Mouse (Mus musculus) inflammation-experienced regulatory T-cells, adult 6 months (primary cell): ENCODE data around the gene Hsd17b13. TPM values are rescaled to one million over a fixed set of nuclear protein-coding genes. Genes with fewer than 3 reads are reported as not detected.
A peak's percentile ranks its signal among the peaks of the same experiment; 100 is the strongest.
"Not testable (repeated sequence)": the region's sequence is repeated elsewhere in the genome, so short reads cannot be mapped to it uniquely, and the experiment has no call there.

Experiments
- ATAC-seq: one replicate; pipeline ENCODE4 v1.8.0; 2017
- polyA plus RNA-seq, 3 experiments: library from polyadenylated mRNA; unstranded; fragments of 100-300 nt; shearing (Covaris generic); gene quantifications; one replicate each; pipeline ENCODE4 v1.2.1; 2017

The Hsd17b13 gene
- polyA plus RNA-seq, 3 experiments from 2014 or later: not detected

DNA sequence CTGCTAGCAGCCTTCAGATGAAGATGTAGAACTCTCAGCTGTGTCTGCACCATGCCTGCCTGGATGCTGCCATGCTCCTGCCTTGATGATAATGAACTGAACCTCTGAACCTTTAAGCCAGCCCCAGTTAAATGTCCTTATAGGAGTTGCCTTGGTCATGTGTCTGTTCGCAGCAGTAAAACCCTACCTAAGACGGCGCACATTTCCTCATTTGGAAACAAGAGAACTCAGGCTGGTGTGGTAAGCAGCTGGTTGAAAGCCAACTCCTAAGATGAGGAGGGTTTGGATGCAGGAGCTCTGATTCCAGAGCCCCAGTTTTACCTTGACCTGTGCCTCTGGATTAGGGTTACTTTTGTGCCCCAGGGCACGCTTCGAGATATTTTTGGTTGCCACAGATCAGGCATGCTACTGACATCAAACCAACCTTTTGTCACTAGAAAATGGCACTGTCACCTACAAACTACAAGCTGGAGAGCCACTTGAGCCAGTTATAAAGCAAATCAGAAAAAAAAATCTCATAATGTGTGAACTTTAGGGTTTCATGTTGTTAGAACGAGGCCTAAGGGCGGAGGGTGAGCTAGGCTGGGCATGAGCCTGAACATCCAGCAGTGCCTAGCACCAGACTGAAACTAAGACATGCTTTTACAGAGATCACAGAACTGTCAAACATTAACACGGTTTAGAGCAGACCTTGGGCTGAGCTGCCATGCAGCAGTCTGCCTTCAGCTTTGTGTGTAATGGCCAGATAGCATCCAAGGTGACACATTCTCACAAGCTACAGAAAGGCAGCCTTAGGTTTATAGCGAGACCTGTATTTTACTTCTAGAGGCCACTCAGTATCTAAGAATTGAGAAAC is 3.7 kb upstream of the Hsd17b13 start:
- no peak for ATAC-seq

DNA sequence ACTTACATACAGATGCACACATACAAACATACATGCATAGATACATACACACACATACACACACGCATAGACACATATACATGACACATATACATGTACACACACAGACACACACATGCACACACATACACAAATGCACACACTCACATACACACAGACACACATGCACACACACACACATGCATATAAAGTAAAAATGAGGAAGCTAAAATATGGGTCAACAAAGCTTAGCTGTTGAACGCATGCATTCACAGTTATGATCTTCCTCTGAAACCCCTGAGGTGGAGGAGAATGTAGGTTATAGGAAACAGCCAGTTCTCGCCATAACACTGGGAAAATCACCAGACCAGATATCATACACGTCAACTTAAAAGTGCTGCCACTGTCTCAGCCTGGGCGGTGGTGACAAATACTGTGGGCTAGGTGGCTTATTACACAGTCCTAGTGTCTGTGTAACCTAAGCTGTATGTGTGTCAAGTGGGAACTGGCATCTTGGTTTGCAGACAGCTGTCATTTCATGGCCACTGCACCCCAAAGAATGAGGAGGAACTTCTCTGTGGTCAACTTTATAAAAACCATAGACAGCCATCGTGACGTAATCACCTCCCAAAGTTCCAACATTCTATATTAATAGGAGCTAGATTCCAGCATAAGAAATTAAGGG is 829 bp upstream of the Hsd17b13 start:
- no peak for ATAC-seq

DNA sequence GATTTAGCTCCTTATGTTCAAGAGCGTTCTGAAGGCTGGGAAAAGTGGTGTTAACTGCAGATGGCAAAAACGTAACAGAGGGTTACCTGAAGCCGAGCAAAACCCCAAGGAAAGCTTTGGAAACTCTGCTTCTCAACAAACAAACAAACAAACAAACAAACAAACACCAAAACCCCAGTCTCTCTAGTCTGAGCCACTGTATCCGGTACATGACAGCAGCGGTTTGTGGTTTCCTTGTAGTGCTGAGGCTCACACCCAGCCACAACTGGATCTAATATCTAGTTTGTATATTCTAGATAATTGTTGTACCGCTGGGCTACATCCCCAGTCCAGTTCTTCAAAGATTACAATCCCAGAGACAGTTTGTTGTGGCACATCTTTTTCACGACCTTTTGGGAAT is 1.5 kb downstream of the Hsd17b13 start:
- ATAC-seq: no peak

DNA sequence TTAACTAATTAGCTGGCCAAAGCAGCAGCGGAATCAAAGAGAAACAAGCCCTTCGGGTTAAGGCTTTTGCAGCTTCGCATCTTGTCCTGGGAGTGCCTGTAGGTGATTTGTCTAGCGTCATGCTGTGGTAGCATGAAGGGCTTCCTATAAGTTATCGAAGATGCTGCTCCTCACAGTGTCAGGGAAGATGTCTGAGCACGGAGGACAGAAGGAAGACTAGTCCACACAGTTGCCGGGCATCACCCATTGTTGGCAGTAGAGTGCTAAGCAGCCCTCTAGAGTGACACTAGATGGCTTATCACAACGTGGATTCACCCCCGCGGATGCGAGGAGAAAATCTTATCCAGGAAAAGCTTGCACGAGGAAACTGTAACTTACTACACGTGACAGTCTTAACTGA is 4.4 kb downstream of the Hsd17b13 start:
- no peak for ATAC-seq

DNA sequence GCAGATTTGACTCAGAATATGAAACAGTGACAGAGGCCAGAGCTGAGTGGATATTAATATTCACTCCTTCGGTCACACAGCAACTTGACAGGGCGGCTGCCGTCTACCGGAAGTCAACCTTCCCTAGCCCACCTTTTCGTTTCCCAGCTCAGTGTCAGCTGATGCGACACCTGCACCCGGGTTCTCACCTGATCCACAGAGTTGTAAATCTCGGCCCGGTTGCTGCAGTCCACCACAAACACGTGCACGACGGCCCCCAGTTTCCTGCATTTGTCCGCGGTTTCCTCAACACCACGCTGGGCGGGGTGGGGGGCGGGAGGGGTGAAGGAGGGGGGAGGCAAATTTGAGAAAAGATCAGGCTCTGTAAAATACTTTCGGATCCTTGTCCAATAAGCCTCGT is 4.8 kb downstream of the Hsd17b13 start:
- peak; percentile 48 for ATAC-seq

DNA sequence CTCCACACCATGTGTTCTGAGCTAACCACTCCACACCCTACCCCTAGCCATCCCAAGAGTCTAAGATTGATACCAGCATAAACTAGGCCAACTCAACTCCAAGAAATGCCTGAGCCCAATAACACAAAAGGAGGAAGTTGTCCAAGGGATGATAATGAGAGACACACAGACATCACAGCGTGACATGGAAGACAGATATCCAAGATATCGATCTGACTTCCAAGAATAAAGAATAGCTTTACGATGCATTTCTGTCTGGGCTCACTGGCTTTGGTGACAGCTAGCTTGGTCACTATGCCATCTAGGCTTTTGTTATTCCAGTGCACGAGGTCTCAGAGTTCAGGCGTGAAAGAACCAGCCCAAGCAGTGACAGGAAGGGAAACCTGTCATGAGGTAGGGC is 6.2 kb downstream of the Hsd17b13 start:
- ATAC-seq: no peak

DNA sequence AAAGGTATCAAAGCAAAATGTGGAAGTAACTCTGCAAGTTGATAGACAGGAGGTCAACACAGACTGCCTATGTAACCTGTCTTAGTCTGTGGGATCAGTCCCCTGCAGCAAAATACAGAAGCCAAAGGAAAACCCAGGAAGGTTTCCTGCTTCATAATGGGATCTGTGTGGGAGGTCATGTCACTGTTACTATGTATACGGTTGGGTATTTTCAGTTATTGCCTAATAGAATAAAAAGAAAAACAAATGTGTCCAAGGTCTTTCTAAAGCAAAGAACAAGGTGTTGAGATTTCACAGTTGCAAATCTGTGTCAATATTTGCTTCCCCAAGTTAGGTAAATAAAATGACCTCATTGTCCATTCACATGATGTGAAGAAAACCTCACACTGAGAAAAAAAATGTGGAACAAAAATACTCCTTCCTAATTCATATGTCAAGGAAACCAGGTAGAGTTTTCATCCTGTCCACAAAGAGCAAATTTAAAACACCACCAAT is 14.2 kb downstream of the Hsd17b13 start:
- no peak for ATAC-seq

DNA sequence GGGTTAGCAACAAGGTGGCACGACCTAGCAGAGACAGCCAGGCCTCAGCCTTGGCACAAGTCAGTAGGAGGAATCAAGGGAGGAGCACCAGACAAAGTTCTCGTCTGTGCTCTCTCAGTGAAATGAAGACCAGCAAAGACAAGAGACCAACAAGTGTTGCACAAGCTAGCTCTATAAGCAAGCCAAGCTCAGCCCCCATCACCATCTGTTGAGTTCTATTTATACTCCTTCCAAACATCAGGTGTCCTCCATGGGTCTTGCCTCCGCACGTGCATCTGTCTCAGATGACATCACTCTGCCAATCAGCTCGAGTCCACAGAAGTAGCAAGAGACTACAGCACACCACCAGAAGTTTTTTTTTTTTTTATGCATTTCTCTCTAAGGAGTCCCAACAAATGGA is 22.6 kb downstream of the Hsd17b13 start:
- no peak for ATAC-seq

DNA sequence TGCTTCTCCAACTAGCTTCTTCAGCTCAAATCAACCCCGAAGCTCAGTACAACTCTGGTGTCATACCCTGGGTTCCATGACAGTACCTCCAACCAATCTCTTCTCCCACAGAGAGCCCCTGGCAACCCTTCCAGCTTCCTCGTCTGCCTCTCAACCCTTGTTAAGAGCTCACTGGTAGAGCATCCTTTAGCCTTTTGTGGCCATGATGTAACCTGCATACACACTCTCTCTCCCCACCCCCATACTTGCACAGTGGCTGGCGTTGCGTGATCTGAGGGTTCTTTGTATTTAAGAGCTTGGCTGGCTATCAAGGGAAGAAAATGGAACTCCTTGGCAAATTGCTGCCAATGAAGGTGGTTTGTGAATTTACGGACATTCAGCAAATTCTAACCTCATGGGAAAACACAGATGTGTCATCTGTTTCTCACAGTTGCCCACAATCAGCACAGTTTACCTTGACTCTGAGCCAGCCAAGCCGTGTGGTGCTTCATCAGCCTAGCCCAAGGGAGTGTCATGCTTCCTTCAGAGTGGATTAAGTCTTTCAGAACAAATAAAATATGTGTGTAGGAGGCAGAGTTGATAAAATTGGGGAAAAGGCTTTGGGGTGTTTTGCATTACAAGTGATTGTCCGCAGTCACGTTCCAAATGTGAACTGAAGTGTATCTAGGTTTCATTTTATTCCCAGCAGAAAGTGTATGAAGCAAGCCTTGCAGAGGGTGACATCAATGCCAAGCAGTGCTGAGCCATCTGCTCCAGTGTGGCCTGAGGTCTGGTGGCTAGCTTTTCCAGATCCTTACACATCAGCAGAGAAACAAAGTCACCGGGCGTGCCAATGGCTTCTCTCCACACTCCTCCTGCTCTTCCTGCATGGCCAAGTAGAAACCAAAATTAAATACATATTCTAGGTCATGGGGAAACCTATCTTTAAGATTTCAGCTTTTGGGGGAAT is 23.8 kb downstream of the Hsd17b13 start:
- no peak for ATAC-seq

DNA sequence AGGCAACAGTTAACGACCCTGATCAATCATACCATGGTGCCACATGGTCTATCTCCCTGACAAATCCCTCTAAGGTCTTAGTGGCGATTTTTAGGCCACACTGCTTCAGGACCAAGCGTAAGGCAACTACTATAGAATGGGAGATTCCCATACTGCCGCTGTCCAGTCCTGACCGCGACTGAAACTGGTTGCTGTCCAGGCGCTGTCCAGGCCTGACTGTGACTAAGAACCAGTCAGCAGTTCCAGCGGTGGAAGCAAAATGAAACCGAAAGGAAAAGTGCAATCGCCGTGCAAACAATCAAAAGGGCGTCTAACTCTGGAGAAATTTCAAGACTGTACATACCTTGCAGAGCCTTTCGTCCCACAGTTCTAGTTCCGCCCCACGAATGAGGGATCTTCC is 27.1 kb downstream of the Hsd17b13 start:
- not testable (repeated sequence) for ATAC-seq

DNA sequence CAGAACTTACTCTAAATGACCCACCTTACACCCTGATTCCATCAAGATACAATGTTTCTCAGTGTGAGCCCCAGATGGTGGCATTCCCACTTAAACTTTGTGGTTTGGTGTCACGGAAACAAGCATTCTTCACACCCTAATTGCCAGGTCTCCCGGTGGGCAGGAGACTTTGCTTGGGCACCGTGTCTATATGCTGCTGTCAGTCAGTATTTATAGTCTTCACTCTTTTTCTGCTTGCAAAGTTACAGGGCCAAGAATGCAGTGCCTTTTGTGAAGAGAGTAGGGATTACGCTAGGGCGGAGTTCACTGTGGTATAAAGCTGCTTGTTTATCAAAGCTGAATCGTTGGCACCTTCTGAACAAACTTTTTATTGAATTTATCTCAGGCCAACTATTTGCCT is 34.0 kb downstream of the Hsd17b13 start:
- no peak for ATAC-seq

DNA sequence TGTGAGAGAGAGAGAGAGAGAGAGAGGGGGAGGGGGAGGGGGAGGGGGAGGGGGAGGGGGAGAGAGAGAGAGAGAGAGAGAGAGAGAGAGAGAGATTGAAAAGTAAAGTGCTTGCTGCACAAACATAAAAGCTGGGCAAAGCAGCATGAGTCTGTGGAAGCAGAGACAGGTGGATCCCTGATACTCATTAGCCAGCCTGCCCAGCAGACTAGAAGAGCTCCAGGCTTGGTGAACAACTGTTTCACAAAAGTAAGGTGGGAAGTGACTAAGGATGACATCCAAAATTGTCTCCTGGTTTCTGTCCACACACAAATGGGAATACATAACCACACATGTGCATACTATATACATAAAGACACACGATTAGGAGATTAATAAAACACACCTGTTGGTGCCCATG is 37.4 kb downstream of the Hsd17b13 start:
- no peak for ATAC-seq

DNA sequence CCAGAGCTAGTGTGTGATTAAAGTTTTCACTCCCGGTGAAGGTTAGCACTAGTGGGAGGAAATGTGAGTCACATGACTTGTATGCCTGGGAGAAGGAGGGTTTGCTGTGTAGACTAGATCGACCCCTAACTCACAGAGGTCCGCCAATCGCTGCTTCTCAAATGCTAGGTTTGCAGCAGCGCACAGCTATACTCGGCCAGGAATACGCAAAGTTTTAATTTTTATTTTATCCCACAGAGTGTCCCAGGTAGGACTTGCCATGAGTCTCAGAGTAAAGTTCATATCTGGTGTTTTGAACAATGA is 37.9 kb downstream of the Hsd17b13 start:
- ATAC-seq: no peak

DNA sequence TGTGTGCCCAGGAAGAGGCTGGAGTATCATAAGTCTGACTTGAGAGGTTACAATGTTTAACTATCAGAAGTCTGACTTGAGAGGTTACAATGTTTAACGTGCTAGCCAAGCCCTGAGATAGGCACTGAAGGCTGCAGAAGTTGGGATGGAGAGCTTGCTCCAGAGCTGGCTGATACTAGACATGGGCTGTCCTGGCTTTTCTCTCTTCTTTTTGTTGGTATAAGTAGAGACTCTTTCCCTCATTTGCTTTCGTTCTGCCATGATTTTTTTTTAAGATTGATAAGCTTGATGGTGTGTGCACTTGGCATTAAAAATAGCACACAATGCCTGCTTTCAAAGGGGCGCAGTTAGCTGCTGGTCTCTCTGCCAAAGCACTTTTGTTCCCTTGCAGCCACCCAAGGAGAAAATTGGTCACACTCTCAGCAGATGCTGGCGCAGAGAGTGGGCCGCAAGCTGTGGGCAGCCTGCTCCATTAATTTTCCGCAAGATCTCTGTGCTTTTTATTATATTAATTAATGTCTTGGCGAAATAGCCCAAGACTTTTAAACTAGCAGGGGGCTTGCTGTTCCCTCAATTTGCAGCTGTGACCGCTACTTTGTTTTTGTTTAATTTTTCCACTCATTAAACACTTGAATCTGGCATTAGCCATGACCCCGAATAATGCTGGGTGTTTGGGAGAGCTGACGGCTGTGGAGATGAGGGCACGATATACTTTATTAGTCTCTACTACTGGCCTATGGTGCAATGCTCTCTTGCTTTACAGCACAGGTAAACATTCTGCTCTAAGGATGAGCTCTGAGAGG is 38.5 kb downstream of the Hsd17b13 start:
- no peak for ATAC-seq

DNA sequence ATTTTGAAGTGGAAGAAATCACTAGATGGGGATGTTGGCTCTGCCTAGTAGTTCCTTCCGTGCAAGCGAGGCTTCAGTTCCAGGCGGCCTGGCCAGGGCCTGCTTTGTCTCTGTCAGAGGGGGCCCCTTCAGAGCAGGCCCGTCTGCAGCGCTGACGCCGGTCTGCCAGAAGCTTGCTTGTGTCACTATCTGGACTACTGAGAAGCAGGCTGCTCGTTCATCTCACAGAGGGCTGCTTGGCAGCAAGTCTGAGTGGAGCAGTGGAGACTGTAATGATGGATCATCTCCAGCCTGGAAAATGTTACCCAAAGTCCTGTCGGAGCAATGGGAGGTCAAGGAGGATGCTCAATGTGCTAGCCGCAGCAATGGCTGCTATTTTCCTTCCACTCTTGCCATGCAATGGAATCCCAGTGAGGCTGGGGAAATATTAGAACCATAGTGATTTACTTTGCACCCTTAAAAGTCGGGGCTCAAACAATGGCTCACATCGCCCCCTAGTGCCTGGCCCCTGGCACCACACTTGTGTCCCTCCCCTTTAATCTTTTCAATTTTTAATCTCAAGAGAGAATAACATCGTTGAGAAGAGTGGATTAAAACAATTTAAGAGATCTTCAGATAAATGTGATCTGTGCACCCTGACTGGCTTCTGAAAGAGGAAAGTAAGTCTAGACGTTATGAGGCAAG is 40.2 kb downstream of the Hsd17b13 start:
- ATAC-seq: peak; percentile 73

DNA sequence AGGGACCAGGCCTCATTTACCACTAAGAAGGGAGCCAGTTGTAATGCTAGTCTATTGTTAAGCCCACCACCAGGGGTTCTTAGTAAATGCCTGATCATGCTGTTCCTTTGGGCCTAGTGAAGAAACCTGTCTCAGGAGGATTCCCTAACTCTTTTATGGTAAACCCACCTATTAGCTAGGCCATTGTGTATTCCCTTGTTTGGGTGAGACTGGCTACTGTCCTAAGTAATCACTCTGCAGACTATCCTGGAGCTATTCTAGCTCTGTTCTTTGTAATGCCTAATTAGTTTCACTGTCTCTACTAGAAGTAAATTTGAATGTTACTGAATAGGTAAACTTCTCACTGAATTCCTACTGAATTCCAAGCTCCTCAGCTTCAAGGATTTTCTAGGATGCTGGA is 45.3 kb downstream of the Hsd17b13 start:
- not testable (repeated sequence) for ATAC-seq

DNA sequence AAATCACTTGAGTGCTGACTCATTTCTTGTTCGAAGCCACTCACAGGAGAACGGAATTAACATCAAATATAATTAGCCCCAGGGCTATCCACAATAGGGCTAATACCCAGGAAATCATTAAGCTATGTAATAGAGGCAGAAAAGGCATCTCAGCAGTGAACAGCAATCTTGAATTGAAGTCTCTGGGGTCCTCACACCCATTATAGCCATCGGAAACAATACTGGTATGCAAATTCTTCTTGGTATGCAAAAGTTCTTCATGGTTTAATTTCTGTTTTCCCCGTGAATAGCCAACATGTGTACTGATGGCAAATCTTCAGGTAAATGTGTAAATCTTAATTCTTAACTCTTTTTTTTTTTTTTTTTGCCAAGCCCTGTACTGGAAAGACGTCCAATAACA is 46.7 kb downstream of the Hsd17b13 start:
- ATAC-seq: no peak

DNA sequence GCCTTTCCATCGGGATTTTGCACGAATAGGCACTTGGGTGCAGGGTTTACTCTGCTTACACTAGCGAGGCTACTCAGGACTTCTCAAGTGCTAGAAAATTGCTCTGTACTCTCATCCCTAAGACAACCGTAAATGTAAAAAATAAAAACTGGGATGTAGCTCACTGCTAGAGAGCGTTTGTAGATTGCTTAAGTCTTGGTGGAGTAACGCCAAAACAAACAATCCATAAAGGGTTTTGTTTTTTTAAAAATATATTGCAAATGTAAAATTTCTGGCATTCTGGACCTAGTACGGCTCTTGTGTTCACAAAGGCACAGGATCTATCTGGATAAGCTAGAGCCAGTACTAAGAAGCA is 49.0 kb downstream of the Hsd17b13 start:
- no peak for ATAC-seq

DNA sequence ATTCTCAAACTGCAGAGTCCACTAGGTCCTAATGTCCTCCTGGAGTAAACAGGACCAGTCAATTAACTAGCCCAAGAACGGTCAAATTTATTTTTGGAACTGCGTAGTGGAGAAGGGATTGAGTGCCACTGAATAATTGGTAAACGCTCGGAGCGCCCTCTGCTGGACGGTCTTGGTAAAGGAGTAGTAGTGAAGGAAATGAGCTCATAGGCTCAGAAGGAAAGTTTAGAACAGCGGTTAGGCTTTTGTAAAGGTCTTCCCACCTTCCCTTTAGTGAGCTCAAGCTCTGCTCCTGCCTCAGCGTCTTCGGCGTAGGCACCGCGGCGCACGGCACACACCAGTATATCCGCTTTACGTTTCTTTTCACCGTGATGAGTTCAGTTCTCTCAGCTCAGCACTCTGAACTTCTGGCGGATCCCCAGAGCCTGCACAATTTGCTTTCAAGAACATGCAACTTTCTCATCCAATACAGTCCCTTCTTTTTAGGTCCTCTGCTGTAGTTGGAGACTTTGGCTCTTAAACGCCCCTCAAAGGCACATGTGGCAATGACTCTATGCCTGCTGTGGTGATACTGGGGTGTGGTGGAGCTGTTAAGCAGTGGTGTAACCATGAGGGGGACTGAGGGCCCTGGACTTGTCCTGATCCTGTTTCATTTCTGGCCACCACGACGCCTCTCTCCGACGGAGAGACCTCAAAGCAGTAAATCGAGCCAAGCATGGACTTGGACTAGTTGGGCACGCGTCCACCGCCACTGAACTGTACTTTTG is 49.6 kb downstream of the Hsd17b13 start:
- peak; percentile 88 for ATAC-seq

DNA sequence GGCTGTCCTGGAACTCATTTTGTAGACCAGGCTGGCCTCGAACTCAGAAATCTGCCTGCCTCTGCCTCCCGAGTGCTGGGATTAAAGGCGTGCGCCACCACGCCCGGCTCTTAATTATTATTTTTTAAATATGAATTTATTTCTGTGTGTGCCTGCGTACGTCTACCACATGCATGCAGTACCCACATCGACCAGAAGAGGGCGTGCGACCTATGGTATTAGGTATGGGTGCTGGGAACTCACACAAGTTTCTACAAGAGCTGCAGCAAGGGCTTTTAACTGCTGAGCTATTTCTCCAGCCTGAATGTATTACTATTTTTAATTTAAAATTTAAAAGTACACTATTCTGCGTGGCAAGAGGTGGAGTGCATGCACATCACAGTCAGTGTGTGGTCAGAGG is 50.8 kb downstream of the Hsd17b13 start:
- ATAC-seq: no peak

DNA sequence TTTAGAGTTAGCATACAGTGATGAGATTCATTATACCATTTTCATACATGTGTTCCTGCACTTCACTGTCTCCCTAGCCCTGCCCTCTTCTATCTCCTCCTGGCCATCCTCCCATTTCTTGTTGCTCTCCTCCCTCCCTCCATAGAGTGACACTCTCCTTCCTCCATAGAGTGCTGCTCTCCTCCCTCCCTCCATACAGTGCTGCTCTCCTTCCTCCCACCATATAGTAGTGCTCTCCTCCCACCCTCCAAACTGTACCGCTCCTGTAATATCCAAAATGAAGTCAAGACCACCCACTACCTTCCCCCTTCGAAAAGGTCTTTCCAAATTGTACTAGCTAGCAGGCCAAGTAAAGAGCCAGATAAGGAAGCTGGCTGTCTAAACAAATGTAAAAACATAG is 53.5 kb downstream of the Hsd17b13 start:
- ATAC-seq: no peak
